Mouse (Mus musculus) kidney, adult 2 months (tissue): ENCODE results near the gene Cdca3. TPM values are rescaled to one million over a fixed set of nuclear protein-coding genes. Genes with fewer than 3 reads are reported as not detected.

Source experiments
- DNase-seq: peaks from one replicate; pipeline ENCODE4 v3.0.0; 2021
- H3K27ac ChIP-seq: fragments of 200-500 bp; 2 replicates; pipeline ENCODE4 v1.5.1; 2012; ENCODE audit warnings: low read depth, low read length, control low read depth, inconsistent platforms; ENCODE audit not compliant: insufficient read depth
- H3K27me3 ChIP-seq: fragments of 200-500 bp; replicated peaks from 2 replicates; pipeline ENCODE4 v1.6.1; 2012; ENCODE audit warnings: mild to moderate bottlenecking, moderate library complexity, low read length, inconsistent platforms; ENCODE audit not compliant: control insufficient read depth, insufficient read depth
- H3K36me3 ChIP-seq: fragments of 200-500 bp; 2 replicates; pipeline ENCODE4 v1.6.1; 2012; ENCODE audit warnings: mild to moderate bottlenecking, moderate library complexity, low read length, inconsistent platforms; ENCODE audit not compliant: control insufficient read depth, insufficient read depth
- H3K4me1 ChIP-seq: fragments of 200-500 bp; 2 replicates; pipeline ENCODE4 v1.6.1; 2011; ENCODE audit warnings: low read length; ENCODE audit not compliant: control insufficient read depth, insufficient read depth
- H3K4me3 ChIP-seq: fragments of 200-500 bp; 2 replicates; pipeline ENCODE4 v1.5.1; 2011; ENCODE audit warnings: mild to moderate bottlenecking, low read depth, low read length, control low read depth; ENCODE audit not compliant: insufficient read depth
- CTCF ChIP-seq: fragments of 200-500 bp; conservative IDR thresholded peaks from 2 replicates; pipeline ENCODE4 v1.5.1; 2011; ENCODE audit warnings: low read depth, mild to moderate bottlenecking, control low read depth, low read length, moderate library complexity, mixed read lengths; ENCODE audit not compliant: insufficient read depth, insufficient read length
- POLR2A ChIP-seq: fragments of 200-500 bp; IDR thresholded peaks from one replicate; pipeline ENCODE4 v1.6.1; 2011; ENCODE audit warnings: low read depth, low read length, control low read depth
- WGBS: fragments of 180-500 bp; shearing (Covaris S2); methylation state at CpG from one replicate; pipeline ENCODE4 v1.1.7; 2018; 5-methylcytosine and 5-hydroxymethylcytosine counted together
- polyA plus RNA-seq: library from polyadenylated mRNA; depleted of rRNA; stranded (reverse); fragments of >200 nt; gene quantifications from 2 replicates; pipeline ENCODE4 v1.2.3, GENCODE M21; 2012; rRNA removed

The Cdca3 gene
- polyA plus RNA-seq, 1 experiment, result 4.2 TPM

GRCm38 (mm10) chr6:124866560-124866959, 37.2 kb downstream of the Cdca3 start:
- Histone ChIP-seq H3K4me1 (no peaks in the 10 kb centered on the region), H3K27me3 (no peaks in the 10 kb centered on the region), H3K4me3 (no peak overlapping the region), H3K36me3 (no peaks in the 10 kb centered on the region), H3K27ac (no peak overlapping the region)
- 75% methylated on average over 7 of the region's 7 CpGs for WGBS
- TF ChIP-seq CTCF (no peak), POLR2A (no peak)
- no peak for DNase-seq

GRCm38 (mm10) chr6:124874348-124874747, 45.0 kb downstream of the Cdca3 start:
- no peaks in the 10 kb centered on the region for H3K4me1 ChIP-seq
- 41% methylated on average over 2 of the region's 3 CpGs for WGBS
- H3K4me3 ChIP-seq, result no peak overlapping the region
- DNase-seq, result no peak
- no peak overlapping the region for H3K27ac ChIP-seq
- TF ChIP-seq CTCF (no peak), POLR2A (no peak)
- H3K27me3 ChIP-seq, result no peaks in the 10 kb centered on the region
- no peaks in the 10 kb centered on the region for H3K36me3 ChIP-seq

- DNase-seq, result no peak
- H3K36me3 ChIP-seq, result no peaks in the 10 kb centered on the region
- H3K4me3 ChIP-seq, result no peak overlapping the region
- no peak overlapping the region for H3K27ac ChIP-seq
- TF ChIP-seq POLR2A (no peak), CTCF (no peak)
- 51% methylated on average over 6 of the region's 6 CpGs for WGBS
- H3K27me3 ChIP-seq, result no peaks in the 10 kb centered on the region
- no peaks in the 10 kb centered on the region for H3K4me1 ChIP-seq
Observed at GRCm38 (mm10) chr6:124879390-124879789, 50.0 kb downstream of the Cdca3 start.

- TF ChIP-seq POLR2A, result no peak
- no peak for TF ChIP-seq CTCF
- no peaks in the 10 kb centered on the region for H3K36me3 ChIP-seq
- H3K4me3 ChIP-seq, result no peak overlapping the region
- WGBS, result 77% methylated on average over 9 of the region's 9 CpGs
- no peaks in the 10 kb centered on the region for H3K27me3 ChIP-seq
- peak; percentile 47 for DNase-seq
- no peak overlapping the region for H3K27ac ChIP-seq
- no peaks in the 10 kb centered on the region for H3K4me1 ChIP-seq
Observed at GRCm38 (mm10) chr6:124881821-124882220, 52.5 kb downstream of the Cdca3 start.

Other genes starting within 250 kb of the Cdca3 start
- gene C1s2, start 193.5 kb upstream of the Cdca3 start, polyA plus RNA-seq, result 0.18 and 0.20 TPM in 2 replicates
- 215 and 231 TPM in 2 replicates for gene Lpcat3, start 166.5 kb upstream of the Cdca3 start, polyA plus RNA-seq
- 50.5 and 67.4 TPM in 2 replicates for gene Emg1, start 117.4 kb upstream of the Cdca3 start, polyA plus RNA-seq
- 181 and 193 TPM in 2 replicates for gene Phb2, start 117.2 kb upstream of the Cdca3 start, polyA plus RNA-seq
- gene Ptpn6, start 90.8 kb upstream of the Cdca3 start, polyA plus RNA-seq, result 21.5 and 31.7 TPM in 2 replicates
- gene Grcc10, start 88.2 kb upstream of the Cdca3 start, polyA plus RNA-seq, result 387 and 474 TPM in 2 replicates
- gene Gm45234, start 73.5 kb upstream of the Cdca3 start, polyA plus RNA-seq, result not detected in 2 replicates
- 49.1 and 65.4 TPM in 2 replicates for gene Atn1, start 73.0 kb upstream of the Cdca3 start, polyA plus RNA-seq
- gene Eno2, start 59.9 kb upstream of the Cdca3 start, polyA plus RNA-seq, result 2.6 and 3.2 TPM in 2 replicates
- gene Lrrc23, start 49.8 kb upstream of the Cdca3 start, polyA plus RNA-seq, result 0.41 and 0.66 TPM in 2 replicates
- gene Spsb2, start 20.9 kb upstream of the Cdca3 start, polyA plus RNA-seq, result 33.7 and 36.7 TPM in 2 replicates
- gene Tpi1, start 15.3 kb upstream of the Cdca3 start, polyA plus RNA-seq, result 1,044 and 1,055 TPM in 2 replicates
- gene Usp5, start 63 bp upstream of the Cdca3 start, polyA plus RNA-seq, result 66.2 and 74.0 TPM in 2 replicates
- gene Gnb3, start 10.7 kb downstream of the Cdca3 start, polyA plus RNA-seq, result 0.16 and 0.41 TPM in 2 replicates
- 15.8 and 19.1 TPM in 2 replicates for gene P3h3, start 28.2 kb downstream of the Cdca3 start, polyA plus RNA-seq
- gene Gpr162, start 34.4 kb downstream of the Cdca3 start, polyA plus RNA-seq, result 4.0 and 5.6 TPM in 2 replicates
- 0.57 and 4.3 TPM in 2 replicates for gene Cd4, start 58.7 kb downstream of the Cdca3 start, polyA plus RNA-seq
- 0.80 and 1.5 TPM in 2 replicates for gene Lag3, start 82.2 kb downstream of the Cdca3 start, polyA plus RNA-seq
- 1,732 and 2,839 TPM in 2 replicates for gene Ptms, start 90.6 kb downstream of the Cdca3 start, polyA plus RNA-seq
- 402 and 403 TPM in 2 replicates for gene Mlf2, start 101.8 kb downstream of the Cdca3 start, polyA plus RNA-seq
- gene Cops7a, start 136.0 kb downstream of the Cdca3 start, polyA plus RNA-seq, result 268 and 276 TPM in 2 replicates
- 0.95 and 0.99 TPM in 2 replicates for gene Pianp, start 167.1 kb downstream of the Cdca3 start, polyA plus RNA-seq
- gene Zfp384, start 179.6 kb downstream of the Cdca3 start, polyA plus RNA-seq, result 37.8 and 45.7 TPM in 2 replicates
- gene Ing4, start 210.2 kb downstream of the Cdca3 start, polyA plus RNA-seq, result 39.1 and 39.2 TPM in 2 replicates
- gene Acrbp, start 220.1 kb downstream of the Cdca3 start, polyA plus RNA-seq, result 14.3 and 18.9 TPM in 2 replicates
- gene Lpar5, start 238.4 kb downstream of the Cdca3 start, polyA plus RNA-seq, result 2.9 and 3.5 TPM in 2 replicates